Mouse (Mus musculus) layer of hippocampus, adult 11-12 months (tissue): ENCODE results near the gene Ppia.
"Not testable (repeated sequence)": the region's sequence is repeated elsewhere in the genome, so short reads cannot be mapped to it uniquely, and the experiment has no call there.

ENCODE experiments used
- DNase-seq: peaks from one replicate; pipeline ENCODE4 v3.0.0; 2022; ENCODE audit warnings: low spot score

The Ppia gene

DNA sequence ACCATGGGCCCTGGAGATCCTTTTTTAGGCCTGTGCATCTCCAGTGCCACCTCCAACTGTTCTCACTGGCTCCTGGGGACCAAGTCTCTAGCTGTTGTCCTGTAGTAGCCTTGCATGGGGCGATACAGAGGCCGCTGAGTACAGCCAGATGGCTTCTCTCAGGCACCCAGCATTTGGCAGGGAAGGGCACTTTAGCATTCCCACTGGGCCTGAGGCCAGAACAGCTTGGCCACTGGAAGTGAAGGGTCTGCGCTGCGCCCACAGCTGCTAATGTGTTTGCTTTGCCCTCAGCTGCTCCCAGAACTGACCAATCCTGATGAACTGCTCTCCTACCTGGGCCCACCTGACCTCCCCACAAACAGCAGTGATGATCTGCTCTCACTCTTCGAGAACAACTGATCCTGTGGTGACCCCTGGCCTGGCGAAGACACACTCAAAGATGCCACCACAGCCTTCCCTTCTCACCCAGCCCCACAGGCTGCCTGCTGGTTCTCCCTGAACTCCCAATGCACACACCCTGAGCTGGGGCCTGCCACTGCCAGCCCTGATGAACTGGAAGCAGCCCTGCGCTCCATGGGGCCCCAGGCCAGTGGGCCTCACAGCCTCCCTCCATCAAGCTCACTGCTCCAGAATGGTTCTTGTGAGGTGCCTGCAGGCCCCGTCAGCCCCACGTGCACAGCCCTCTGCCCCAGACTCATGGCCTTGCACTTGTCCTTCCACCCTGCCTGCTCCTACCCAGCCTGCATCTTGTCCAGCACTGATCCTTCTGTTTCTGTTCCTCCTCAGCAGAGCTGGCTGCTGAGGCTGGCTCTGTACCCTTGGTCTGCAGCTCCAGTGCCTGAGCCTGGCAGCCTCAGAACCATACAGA lies 10.3 kb upstream of the Ppia start:
- DNase-seq: no peak

DNA sequence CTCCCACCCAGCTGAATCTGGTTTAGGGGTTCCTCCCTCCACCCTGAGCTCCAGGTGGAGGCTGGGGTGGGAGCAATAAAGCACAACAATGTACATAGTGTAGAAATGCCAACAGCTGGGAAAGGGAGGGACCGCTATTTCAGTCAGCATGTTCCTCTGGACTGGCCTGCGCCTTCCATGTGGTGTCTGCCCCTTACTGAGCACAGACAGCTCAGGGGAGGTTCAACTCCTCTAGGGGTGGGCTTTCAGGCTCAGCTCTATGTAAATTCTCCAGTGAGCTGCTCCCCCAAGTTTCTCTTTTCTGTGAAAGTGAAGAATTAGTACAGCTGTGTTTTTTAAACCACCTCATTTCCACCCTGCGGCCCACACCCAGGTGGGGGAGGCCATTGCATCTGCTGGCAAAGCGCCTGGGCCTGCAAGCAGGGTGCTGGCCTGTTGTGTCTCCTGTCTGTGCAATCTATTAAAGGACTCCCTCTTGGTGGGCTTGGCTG lies 9.6 kb upstream of the Ppia start:
- DNase-seq: no peak

DNA sequence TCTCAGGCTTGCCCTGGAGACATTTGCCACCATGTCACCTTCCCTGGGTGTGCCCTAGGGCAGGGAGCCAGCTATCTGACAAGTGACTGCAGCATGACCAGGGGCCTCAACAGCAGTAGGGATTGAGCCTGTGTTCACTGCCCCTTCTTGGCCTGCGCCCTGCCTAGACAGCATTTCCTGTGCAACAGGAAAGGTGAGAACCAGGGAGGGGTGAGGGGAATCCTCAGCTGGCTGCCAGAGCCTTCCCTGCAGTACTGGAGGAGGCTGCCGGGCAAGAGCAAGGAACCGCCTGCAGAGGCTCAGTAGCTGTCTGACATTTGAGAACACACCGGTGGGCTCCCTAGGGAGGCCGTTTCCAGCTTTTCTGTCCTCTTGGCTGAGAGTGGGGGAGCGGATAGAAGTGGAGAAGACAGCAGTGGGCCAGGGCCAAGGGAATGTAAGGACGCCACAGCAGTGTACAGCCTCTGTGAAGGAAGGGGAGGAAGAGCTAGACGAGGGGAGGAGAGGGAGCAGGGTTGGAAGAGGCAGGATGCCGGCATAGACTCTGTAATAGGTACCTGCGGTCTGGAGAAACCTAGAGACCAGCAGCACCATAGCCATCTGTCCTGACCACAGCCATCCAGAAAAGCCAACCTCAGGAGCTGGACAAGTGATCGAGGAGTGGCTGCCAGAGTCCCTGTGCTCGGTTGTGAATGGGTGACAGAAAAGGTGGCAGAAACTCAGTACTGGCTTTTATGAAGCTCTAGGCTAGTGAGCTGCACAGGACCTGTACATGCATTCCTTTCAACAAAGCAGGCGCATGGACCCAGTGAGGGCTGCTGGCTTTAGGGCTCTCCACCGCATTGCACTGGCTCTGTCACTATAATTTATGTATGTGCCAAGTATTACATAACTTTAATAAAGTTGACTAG lies 8.7 kb upstream of the Ppia start:
- DNase-seq: no peak

DNA sequence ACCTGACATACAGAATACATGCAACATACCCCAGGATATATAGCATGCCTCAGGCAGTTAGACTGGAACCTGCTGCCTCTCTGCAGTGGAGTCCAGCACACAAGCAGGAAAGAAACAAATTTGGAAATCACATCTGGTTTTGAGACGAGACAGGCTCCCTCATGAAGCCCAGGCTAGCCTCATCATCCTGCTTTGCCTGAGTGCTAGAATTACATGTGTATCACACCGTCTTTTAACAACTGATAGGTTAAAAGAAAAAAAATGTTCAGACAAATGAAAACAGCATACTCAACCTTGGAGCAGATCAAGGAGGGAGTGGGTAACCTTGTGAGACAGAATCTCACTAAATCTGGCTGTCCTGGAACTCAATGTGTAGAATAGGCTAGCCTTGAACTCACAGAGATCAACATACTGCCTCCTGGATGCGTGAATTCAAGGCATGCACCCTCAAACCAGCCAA lies 8.1 kb upstream of the Ppia start:
- DNase-seq: no peak

DNA sequence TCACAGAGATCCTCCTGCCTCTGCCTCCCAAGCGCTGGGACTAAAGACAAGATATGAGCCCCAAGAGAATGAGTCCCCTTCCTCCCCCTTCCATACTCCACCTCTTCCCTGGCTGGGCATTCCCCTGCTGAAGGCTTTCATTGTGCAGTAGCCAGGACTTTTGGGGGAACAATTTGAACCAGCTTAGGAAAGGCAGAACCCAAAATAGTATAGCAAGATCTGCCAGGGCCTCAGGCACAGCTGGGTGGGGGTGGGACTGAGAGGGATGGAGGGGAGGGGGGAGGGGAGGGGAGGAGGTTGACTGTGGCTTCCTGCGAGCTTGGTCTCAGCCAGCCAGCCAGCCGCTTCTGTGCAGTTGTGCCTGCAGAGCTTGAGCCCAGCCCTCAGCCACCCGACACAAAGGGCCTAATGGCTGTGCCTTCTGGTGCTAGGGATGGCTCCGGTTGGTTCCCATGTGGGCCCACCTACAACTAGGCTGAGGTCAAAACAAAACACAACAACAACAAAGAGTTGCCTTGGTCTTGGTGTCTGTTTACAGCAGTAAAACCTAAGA lies 5.1 kb upstream of the Ppia start:
- no peak for DNase-seq

DNA sequence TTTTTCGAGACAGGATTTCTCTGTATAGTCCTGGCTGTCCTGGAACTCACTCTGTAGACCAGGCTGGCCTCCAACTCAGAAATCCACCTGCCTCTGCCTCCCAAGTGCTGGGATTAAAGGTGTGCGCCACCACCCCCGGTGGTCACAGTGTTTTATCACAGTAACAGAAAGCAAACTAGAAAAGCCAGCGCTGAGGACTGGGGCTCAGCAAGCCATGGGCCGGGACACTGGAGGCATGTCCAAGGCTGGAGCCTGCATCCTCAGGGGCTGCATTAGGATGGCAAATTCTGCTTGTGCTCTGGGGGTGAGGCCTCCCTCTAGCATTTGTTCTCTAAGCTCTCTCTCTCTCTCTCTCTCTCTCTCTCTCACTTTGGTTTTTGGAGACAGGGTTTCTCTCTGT lies 4.5 kb upstream of the Ppia start:
- DNase-seq: not testable (repeated sequence)

DNA sequence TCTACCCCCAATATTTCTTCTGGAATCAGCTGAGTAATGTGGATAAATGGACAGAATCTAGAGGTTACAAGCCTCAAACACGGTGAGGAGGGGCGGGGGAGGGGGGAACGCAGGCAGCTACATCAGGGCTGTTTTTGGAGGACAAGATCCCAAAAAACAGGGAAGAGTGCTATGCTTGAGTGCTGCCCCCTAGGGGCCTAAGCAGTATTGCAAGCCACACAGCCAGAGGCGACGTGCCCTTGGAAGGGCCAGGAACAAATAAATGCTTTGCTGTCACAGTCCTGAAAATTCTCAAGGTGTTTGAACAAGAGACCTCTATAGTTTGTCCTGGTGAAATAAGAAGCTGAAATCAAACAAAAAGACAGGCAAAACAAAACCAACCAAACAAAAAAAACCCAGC lies 3.6 kb upstream of the Ppia start:
- peak; percentile 87 for DNase-seq

DNA sequence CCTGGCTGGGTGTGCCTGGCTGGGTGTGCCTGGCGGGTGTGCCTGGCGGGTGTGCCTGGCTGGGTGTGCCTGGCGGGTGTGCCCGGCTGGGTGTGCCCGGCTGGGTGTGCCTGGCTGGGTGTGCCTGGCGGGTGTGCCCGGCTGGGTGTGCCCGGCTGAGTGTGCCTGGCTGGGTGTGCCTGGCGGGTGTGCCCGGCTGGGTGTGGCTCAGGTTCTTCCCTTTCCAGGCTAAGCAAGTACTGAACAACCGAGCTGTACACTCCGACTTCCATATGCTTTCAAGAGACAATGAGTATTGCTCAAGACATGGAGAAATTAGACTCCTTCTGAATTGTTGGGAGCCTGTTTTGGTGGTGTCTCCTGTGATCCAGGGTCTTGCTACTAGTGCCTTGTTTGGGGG lies 2.0 kb upstream of the Ppia start:
- DNase-seq: no peak

DNA sequence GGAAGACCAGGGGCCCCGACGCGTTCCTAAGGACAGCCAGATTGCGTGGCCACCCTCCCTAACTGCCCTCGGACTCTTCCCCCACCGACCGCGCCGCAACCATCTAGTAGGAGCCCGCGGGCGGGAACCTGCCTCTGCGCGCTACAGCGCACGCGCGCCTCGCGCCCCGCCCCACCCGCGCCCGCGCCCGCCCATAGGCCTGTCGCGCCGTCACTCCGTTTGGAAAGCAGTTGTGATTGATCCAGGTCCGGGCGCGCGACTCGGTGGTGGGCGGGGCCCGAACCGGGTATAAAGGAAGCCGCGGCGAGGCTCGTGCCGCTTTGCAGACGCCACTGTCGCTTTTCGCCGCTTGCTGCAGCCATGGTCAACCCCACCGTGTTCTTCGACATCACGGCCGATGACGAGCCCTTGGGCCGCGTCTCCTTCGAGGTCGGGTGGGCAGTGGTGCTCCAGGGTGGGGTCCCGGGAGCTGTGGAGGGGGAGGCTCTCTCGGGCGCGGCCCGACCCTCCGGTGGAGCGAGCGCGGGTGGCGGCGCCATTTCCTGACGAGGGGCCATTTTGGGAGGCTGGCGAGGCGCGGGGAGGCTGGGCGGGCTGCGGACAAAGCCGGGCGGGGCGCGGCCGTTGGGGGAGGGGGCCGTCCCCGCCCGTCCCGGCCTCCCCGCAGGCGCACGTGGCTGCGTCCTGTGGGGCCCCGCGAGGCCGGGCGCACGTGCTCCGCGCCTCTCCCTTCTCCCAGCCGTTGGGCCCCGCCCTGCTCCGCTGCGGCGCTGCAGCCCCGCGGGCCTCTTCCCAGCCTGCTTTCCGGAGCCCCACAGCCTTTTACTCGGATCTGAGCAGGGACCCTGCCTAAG lies 535 bp downstream of the Ppia start:
- DNase-seq: peak; percentile 99

DNA sequence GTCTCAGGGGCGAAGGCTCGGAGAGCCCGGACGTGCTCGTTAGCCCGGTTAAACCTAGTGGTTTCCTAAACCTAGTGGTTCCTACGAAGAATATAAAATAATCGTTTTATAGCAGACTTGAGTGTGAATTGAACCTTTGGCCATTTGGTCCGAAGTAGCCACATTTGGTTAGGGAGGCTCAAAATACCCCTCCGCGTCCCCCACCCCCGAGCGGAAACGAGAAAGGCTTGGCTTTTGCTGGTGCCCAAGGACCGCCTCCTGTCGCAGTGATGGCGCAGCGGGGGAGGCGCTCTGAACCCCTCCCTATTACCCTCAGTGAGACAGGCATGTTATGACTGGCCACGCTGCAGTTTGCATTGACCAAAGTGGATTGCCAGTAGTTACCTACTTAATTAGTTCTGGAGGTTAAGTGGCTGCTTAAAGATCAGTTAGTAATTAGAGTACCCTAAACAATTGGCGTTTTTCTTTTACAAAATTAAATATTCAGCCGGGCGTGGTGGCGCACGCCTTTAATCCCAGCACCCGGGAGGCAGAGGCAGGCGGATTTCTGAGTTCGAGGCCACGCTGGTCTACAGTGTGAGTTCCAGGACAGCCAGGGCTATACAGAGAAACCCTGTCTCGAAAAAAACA lies 1.3 kb downstream of the Ppia start:
- peak; percentile 85 for DNase-seq

DNA sequence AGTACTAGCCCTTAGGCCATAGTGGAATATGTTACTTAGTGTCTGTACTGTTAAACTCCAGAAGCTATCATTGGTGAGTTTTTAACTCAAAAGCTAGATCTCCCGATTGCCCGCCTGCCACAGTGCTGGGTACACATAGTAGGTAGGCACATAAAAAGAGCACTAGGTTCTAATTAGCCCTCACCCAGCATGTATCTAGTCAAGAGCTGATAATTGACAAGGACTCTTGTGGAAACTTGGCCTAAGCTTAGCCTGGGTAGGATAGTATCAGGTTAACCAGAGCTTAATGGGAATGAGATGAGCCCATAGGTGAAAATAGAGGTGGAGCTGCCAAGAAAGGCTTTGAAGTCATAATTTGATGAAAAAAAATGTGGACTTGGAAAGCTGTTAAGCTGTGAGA lies 1.8 kb downstream of the Ppia start:
- no peak for DNase-seq

DNA sequence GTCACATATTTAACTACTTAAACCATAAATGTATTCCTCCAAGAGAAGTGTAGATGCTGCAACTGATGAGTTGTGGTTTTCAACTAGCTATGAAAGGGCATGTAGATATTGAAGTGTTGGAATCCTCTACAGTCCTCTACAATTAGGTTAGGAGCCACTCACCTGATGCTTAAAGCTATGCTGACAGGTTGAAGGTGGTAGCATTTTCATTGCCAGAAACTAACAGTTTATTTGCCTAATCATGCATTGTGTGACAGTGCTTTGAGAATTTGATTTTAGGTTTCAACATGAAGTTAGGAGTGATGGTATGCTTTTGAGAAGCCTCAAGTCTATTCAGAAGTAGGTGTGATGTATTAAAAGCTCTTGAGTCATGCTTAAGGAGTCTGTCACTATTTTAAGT lies 2.2 kb downstream of the Ppia start:
- DNase-seq: no peak

DNA sequence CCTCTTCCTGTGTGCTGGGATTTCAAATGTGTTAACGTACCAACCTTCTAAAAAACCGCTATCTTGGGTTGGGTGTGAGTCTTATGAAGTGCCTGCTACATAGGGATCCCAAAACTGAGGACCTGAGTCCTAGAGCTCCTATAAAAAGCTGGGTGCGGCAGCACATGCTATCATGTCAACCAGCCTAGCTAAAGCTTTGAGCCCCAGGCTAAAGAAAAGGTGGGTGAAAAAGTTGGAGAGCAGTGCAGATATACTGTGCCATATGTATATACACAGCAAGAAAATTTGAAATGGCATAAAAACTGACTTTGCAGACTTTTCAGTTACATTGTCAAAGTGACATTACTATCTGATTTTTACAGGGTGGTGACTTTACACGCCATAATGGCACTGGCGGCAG lies 3.5 kb downstream of the Ppia start:
- no peak for DNase-seq

DNA sequence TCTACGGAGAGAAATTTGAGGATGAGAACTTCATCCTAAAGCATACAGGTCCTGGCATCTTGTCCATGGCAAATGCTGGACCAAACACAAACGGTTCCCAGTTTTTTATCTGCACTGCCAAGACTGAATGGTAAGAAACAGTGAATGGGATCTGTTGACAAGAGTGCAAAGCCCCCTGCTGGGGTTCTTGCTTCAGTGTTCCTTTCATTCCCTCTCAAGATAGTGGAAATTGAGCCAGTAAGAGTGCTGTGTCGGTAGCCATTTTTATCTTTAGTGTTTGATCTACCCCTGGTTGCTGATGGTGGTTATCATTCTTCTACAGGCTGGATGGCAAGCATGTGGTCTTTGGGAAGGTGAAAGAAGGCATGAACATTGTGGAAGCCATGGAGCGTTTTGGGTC lies 3.9 kb downstream of the Ppia start:
- not testable (repeated sequence) for DNase-seq

DNA sequence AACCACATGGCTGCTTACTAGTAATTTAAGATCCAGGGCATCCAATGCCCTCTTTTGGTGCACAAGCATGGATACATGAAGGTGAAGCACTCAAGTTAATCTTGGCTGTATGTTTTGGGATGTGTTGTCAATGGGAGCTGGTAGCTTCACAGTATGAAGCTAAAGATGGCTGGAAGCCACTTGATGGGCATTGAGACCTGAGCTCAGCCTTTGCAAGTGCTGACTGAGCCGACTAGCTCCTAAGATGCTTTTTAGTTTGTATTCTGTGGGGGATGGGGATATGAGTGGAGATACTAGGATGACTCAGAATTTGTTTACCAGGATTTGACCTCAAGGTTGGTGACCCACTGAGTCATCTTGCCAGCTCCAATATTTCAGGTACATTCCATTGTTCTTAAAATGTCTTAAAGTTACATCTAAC lies 5.0 kb downstream of the Ppia start:
- no peak for DNase-seq

DNA sequence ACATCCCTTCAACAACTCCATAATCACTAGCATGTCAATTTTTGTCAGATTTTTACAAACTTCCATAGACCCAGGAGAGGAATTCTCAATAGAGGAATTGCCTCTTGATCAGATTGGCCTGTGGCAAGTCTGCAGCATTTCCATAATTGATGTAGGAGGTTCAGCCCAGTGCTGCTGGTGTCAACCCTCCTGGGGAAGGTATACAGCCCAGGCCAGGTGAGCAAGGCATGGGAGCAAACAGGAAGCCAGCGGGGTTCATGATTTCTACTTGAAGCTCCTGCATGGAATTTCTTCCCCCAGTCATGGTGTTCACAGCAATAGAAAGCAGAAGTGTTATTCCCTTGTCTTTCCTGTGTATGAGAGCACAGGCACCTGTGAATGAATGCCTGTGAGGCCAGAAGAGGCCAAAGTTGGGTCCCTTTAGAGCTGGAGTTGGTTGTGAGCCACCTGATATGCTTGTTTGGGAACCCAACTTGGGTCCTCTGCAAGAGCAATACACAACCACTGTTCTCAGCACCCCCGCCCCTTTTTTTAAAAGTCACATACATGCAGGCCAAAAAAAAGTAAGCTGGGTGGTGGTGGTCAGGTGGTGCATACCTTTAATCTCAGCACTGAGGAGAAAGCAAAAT lies 5.6 kb downstream of the Ppia start:
- DNase-seq: no peak

DNA sequence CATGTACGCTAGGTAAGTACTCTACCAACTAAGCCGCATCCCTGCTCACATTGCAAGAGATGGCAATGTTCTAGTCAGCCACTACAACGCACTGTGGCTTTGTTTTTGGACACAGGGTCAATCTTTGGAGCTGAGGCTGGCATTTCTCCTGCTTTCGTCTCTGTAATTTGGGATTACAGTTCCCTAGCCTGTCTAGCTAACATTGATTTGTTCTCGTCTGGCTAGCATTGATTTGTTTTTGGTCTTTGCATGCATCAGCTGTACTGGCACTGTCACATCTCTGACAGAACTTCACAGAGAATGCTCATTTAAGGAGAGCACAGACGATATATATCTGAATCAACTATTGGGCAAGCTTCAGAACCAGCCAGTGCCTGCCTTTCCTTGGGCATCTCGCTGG lies 14.9 kb downstream of the Ppia start:
- no peak for DNase-seq

DNA sequence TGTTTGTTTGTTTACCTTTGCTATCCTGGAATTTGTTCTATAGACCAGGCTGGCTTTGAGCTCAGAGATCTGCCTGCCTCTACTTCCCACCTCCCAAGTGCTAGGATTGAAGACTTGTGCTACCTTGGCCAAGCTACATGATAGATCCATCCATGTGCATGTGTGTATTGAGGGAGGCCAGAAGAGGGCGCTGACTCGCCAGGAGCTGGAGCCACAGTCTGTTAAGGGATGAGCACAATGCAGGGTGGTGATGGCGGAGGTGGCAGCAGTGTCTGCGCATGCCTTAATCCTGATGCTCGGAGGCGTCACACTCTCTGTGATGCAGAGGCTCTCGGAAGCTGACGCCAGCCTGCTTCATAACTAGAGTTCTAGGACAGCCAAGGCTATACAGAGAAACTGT lies 21.2 kb downstream of the Ppia start:
- no peak for DNase-seq

DNA sequence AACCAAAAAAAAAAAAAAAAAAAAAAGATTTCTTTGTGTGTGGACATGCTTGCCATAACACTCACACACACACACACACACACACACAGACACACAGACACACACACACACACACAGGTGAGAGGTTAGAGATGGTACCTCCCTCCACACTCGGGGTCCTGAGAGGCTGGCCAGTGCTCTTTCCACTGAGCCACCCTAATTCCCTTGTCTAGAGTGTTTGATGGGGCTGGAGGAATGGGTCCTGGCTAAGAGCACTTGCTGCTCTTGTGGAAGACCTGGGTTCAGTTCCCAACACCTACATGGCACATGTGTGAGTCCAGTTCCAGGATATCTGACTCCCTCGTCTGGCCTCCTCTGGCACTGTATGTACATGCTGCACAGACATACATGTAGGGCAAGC lies 22.4 kb downstream of the Ppia start:
- DNase-seq: no peak

DNA sequence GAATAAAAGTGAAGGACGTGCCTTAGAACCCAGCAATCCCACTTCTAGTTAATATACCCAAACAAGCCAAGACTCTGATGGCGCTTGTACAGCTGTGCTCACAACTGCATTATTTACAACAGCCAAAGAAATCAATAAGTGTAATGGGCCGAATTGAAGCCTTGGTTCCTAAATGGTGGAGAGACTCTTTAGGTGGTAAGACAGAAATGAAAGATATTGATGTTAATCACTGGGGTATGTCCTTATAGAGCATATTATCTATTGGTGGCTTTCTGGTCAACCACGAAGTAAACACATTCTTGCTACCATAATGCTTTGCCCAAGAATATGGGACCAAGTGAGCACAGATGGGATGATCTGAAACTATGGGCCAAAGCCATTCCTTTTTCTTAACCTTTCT lies 24.9 kb downstream of the Ppia start:
- no peak for DNase-seq

DNA sequence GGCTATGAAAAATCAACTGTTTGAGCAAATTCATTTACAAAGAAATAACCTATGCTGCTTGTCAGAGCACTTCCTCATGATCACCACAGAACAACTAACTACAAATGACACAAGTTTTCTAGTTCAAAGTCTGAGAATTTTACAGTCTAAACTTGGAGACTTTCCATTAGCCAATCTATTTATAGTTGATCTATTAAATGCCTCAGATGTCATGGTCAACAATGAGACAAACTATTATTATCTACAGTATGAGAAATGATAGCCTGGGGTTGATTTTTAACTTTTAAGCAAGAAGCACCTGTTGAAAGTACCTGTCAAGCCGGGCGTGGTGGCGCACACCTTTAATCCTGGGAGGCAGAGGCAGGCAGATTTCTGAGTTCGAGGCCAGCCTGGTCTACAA lies 27.3 kb downstream of the Ppia start:
- DNase-seq: no peak
